Mouse (Mus musculus): ENCODE measurements at regions not wholly inside any gene's neighbourhood (a gene's known extent, or its start where the extent isn't known, plus 50 kb on each side); places are given as distances from the start of the nearest gene placed in this dataset.

GRCm38 (mm10) chr8:101697948-101698347 is 1087.5 kb downstream of the Cdh11 start:
- no peak for DNase-seq (ENCODE audit: extremely low spot score in 1 of 2, low spot score in 1 of 2)

GRCm38 (mm10) chr8:101690901-101691300 is 1094.5 kb downstream of the Cdh11 start:
- no peak for DNase-seq (ENCODE audit: extremely low spot score in 1 of 2, low spot score in 1 of 2)

DNA sequence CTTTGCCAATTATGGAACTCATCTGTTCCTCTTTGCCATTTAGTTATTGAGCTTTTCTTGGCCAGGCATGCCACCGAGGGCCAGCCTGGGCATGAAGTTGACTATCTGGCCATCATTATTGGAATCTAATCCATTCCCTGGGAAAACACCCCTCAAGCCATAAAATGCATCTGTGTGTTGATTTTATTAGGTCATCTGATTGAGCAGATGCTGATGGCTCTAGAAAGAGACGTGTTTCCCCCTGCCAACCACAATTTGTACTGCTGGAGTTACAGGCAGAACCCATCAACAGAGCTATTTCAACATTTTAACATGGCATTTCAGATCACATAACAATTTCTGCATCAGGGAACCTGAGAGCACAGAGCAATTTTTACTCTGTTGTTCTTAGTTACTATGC is 1116.5 kb downstream of the Cdh11 start:
- no peak for DNase-seq (ENCODE audit: extremely low spot score in 1 of 2, low spot score in 1 of 2)

GRCm38 (mm10) chr8:101662874-101663273 is 1122.6 kb downstream of the Cdh11 start:
- DNase-seq (ENCODE audit: extremely low spot score in 1 of 2, low spot score in 1 of 2) = no peak

DNA sequence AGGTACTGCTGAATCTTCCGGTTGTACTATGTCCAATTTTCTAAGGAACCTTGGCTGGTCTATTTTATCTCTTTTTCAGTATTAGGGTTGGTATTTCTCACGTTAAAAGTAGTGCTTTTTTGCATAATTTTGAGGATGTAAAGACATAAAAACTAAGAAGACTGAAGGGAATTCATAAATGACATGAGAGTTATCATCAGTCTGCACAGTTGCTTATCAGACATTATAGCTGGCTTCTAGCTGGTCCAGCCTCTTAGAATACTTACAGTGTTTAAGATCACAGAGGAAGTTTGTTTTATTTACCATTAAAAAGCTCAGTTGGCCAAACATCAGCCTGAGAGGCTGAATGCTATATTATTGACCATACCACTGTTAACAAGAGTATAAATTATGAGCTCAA is 1130.2 kb downstream of the Cdh11 start:
- DNase-seq (ENCODE audit: extremely low spot score in 1 of 2, low spot score in 1 of 2) = no peak

DNA sequence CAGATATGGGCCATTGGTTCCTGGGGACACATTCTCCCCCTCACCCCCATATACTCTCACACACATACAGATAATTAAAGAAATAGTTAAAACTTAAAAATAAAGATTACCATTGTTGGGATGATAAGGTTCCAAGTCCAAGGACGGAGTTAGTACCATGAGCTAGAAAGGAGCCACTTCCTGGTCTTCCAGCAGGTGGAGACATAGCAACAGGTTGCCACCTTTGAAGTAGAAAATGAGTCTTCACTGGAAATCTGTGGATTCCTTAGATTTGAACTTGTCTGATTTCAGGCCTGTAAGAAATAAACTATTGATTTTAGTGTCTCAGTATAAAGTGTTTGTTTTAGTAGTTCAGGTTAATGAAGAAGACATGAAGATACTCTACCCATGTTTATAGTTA is 1156.6 kb downstream of the Cdh11 start:
- peak in 1 of 2 experiments; percentile 9 for DNase-seq (ENCODE audit: extremely low spot score in 1 of 2, low spot score in 1 of 2)

DNA sequence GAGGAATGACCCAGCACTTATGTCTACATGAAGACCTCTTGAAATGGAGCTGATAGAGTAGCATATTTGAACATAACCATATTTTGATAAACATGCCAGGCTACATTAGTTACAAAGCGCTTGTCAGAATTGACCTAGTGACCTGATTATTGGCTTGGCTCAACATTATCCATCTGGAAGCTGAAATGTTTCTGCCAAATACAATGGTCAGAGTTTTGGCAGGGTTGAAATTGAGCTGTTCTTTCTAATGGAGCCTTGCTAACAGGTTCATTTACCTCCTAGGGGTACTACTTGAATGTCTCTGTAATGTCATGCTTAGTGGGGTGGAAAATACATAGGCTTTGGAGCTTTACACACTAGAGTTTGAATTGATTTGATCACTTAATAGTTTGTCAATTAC is 1163.5 kb downstream of the Cdh11 start:
- DNase-seq (ENCODE audit: extremely low spot score in 1 of 2, low spot score in 1 of 2) = no peak

- no peak for DNase-seq (ENCODE audit: extremely low spot score in 1 of 2, low spot score in 1 of 2)
Measured at GRCm38 (mm10) chr8:101591115-101591514, 1194.3 kb downstream of the Cdh11 start.

DNA sequence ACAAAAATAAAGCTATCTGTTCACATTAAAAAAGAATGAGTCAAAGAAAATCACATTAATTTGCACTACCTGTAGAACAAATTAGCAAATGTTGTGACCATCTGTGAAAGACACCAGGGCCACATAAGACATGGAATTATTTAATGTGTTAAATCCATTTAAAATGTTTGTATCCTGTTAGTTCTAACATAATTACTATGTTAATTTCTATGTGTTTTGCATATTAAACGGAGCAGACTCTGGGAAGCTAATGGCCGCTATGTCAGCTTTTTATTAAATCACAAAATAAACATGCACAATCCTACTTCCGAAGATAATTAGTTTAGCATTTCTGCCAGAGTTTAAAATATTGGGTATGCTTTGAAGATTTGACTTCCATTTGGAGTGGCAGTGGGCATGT is 1194.8 kb downstream of the Cdh11 start:
- DNase-seq (ENCODE audit: extremely low spot score in 1 of 2, low spot score in 1 of 2) = no peak

GRCm38 (mm10) chr8:101564447-101564846 is 1221.0 kb downstream of the Cdh11 start:
- no peak for DNase-seq (ENCODE audit: extremely low spot score in 1 of 2, low spot score in 1 of 2)

DNA sequence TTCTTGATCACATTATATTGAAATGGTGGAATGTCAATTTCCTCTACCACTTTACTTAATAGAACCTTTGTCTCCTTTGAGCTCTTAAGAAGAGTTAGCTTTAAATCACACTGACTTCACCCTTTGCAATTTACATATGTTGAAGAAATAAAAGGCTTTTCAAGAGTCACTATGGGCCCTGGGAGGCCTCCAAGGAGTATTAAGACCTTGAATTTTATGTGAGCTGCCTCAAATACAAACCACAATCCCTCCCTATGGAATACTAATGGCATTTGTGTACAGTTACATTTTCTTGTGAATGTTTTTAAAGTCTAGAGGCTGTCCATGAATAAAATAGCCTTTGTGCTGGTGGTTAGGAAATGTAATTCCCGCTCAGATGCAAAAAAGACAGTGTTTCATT is 1262.7 kb downstream of the Cdh11 start:
- no peak for DNase-seq (ENCODE audit: extremely low spot score in 1 of 2, low spot score in 1 of 2)

GRCm38 (mm10) chr8:101478554-101479314 is 1306.7 kb downstream of the Cdh11 start:
- no peak for DNase-seq (ENCODE audit: extremely low spot score in 1 of 2, low spot score in 1 of 2)

DNA sequence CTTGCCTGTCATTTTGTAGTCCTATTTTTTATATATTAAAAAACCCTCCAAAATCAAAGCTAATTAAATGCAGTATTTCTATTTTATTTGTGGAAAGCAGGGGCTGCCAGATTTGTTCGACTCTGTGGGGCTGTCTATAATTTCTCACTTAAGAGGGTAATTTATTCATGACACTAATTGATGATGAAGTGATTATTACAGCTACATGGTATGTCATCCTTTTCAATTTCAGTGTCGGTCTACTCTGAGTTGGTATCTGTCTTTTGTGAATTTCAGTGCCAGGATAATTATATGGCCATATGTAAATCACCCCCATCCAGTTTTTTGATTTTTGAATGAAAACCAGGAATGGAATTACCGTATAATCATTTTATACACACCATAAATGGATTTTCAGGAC is 1319.1 kb downstream of the Cdh11 start:
- no peak for DNase-seq (ENCODE audit: extremely low spot score in 1 of 2, low spot score in 1 of 2)

DNA sequence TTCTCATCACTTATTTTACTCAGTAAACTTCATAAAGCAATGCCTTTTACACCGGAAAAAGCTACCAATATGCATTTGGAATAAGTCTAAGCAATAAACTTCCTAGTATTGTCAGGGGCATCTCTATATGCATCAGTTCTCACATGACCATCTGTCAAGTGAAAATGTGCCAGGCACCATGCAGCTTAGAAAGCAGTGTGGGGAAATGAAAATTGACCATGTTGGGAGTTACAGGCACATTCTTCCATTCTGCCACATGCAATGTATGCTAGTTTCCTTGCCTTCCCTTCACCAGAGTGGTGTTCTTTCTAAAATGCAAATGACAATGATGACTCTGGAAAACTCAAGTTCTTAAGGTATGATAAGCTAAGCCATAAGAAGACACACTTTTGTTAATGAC is 1322.9 kb downstream of the Cdh11 start:
- peak in 1 of 2 experiments; percentile 28 for DNase-seq (ENCODE audit: extremely low spot score in 1 of 2, low spot score in 1 of 2)

- no peak for DNase-seq (ENCODE audit: extremely low spot score in 1 of 2, low spot score in 1 of 2)
Measured at GRCm38 (mm10) chr8:101444730-101445129, 1340.7 kb downstream of the Cdh11 start.

- DNase-seq (ENCODE audit: extremely low spot score in 1 of 2, low spot score in 1 of 2) = no peak
Measured at GRCm38 (mm10) chr8:101442563-101442962, 1342.9 kb downstream of the Cdh11 start.

- no peak for DNase-seq (ENCODE audit: extremely low spot score in 1 of 2, low spot score in 1 of 2)
Measured at GRCm38 (mm10) chr8:101435691-101436090, 1349.8 kb downstream of the Cdh11 start.
